Mouse (Mus musculus): ENCODE results near the gene Chmp2b. TPM values are rescaled to one million over a fixed set of nuclear protein-coding genes. Genes with fewer than 3 reads are reported as not detected.

Gene Chmp2b
- total RNA-seq, 2 experiments from 2014 or later = 62.6 to 63.1 TPM

DNA sequence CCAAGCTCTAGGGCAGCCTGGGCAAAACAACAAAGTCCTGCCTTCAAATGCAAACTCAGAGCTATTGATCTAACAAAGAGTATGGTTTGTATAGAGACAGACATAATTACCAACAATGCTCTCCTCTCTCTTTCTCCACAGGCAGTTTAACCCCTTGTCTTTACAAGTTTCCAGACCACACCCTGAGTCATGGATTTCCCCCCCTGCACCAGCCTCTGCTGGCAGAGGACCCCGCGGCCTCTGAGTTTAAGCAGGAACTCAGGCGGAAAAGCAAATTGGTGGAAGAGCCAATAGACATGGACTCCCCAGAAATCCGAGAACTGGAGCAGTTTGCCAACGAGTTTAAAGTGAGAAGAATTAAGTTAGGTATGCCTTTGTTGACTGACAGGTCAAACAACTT lies 32.9 kb downstream of the Chmp2b start:
- DNase-seq (ENCODE audit: low spot score in 2 of 2) = no peak

DNA sequence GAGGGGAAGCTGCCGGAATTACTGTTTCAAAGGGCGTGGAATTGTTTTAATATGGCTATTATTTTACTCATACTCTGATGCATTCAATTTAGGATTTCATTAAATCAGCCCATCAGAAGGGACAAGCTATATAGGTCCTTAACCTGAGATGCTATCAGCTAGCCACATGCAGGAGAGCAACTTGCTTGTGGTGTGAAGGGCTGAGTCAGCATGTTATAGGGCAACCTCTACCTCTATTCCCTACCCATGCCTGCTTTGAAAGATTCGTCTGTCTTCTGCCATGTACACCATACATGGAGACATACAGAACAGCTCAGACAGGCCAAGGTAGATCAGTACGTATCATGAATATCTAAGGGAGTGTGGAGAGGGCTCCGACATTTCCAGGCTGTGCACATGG lies 35.8 kb downstream of the Chmp2b start:
- no peak for DNase-seq (ENCODE audit: low spot score in 2 of 2)

DNA sequence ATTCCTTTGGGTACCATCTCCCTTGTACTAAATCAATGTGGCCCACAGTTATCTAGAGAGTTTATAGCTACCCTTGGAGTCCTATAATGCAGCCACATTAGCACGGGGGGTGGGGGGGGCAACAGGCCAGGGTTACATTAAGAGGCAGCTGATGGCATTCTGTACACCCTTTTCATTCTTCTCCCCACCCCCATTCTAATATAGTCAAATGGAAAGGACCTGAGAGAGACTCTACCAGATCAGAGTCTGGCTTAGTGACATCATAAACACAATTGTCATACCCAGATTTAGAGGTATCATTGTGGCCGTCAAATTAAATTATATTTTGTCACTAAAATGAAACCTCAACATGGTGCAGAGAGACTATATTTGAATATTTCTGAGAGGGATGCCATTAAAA lies 36.5 kb downstream of the Chmp2b start:
- no peak for DNase-seq (ENCODE audit: low spot score in 2 of 2)

DNA sequence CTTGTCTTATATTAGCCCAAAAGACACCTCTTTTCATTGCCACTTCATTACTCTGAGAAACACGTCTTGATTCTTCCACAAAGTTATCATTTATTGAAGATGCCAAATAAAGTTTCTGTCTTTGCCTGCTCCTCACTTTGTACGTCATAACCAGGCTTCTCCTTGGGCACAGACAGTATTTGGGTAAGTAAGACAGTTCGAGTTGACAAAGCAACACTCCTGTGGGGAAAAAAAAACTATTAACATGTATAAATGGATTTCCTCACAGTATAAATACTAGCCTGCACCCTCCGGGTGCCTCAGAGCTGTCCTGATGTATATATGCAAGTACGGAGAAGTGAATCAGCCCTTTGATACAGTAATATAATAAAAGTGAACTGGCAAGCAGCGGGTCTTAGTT lies 42.3 kb downstream of the Chmp2b start, which contains the start of gene Pou1f1:
Pou1f1 (plus strand) TSS at position 301 of the 400 bp plus-strand sequence.
- no peak for DNase-seq (ENCODE audit: low spot score in 2 of 2)

DNA sequence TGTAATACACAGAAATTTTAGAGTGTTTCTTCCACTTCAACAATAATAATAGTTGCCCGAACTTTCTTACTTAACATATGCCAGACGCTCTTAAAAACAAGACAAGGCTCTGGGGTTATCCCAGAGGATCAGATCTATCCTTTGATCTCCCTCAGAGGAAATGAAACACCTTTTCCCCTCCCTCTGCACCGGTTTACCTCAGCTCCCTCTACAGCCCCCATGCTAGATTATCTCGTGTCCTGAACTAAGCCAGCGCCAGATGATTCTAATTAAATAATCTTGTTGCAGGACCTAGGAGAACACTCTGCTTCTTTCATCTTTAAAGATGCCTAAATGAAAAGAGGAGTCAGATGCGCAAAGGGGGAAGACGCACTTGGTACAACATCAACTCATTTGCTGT lies 48.3 kb downstream of the Chmp2b start:
- DNase-seq (ENCODE audit: low spot score in 2 of 2) = no peak

DNA sequence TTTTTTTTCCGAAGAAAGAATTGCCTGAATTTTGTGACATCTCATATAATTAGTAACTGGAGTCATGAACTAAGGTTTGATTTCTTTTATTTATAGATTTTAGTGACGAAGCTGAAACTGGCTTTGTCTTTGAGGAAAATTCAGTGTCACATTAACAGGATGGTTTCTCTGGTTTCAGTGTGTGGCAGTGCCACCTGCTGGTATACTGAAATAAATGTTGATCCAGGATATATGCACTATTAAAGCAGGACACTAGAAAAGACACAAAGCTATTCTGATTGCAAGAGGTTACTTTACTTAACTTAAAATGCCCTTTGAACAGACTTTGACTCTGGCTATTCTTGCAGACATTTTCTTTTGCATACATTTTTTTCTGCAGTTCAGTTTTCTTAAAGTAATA lies 65.5 kb downstream of the Chmp2b start:
- peak; percentile 45 to 55 for DNase-seq (ENCODE audit: low spot score in 2 of 2)

DNA sequence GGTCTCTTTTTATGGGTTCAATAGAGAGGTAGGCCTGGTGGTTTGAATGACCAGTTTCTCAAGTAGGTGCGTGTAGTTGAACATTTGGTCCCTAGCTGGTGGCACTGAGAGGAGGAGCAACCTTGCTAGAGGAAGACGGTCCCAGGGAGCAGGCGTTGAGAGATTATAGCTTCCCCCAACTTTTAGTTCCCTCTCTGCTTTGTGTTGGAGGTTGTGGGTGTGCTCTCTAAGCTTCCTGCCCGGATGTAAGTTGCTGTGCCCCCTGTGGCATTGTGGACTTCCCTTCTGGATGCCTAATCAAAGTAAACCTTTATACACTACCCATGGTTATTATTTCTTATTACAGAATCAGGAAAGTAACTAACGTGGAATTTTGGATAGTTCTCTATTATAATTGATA lies 66.5 kb downstream of the Chmp2b start:
- DNase-seq (ENCODE audit: low spot score in 2 of 2) = no peak

Other genes with a start within 250 kb of the Chmp2b start
- not detected for gene Pou1f1, start 42.2 kb downstream of the Chmp2b start, total RNA-seq (2021)

All from left cerebral cortex, adult 18-20 months (tissue).